Mouse (Mus musculus) midbrain, embryonic 11.5 days (tissue): ENCODE results near the gene Atxn3. TPM values are rescaled to one million over a fixed set of nuclear protein-coding genes. Genes with fewer than 3 reads are reported as not detected.
A peak's percentile ranks its signal among the peaks of the same experiment; 100 is the strongest.

Experiments used
- ATAC-seq: fragments of 200-750 bp; cut with Nextera tagmentation; 2 replicates; pipeline ENCODE4 v1.8.0; 2017; ENCODE audit warnings: moderate TSS enrichment, moderate library complexity; ENCODE audit not compliant: low FRiP score
- DNase-seq: peaks from one replicate; pipeline ENCODE4 v3.0.0; 2015; ENCODE audit warnings: low spot score; ENCODE audit errors: missing footprints
- H3K27ac ChIP-seq: fragments of 300-500 bp; sonication (generic); 2 replicates; pipeline ENCODE4 v1.5.1; 2014; ENCODE audit warnings: low read depth, low read length
- H3K27me3 ChIP-seq: fragments of 300-500 bp; sonication (generic); 2 replicates; pipeline ENCODE4 v1.6.1; 2014; ENCODE audit warnings: mild to moderate bottlenecking, low read length, moderate library complexity, mixed read lengths; ENCODE audit not compliant: control insufficient read depth, insufficient read depth
- H3K36me3 ChIP-seq: fragments of 300-500 bp; sonication (generic); 2 replicates; pipeline ENCODE4 v1.6.1; 2014; ENCODE audit warnings: mild to moderate bottlenecking, low read length, moderate library complexity, mixed read lengths; ENCODE audit not compliant: control insufficient read depth, insufficient read depth
- H3K4me1 ChIP-seq: fragments of 300-500 bp; sonication (generic); 2 replicates; pipeline ENCODE4 v1.6.1; 2014; ENCODE audit warnings: low read length; ENCODE audit not compliant: control insufficient read depth, insufficient read depth
- H3K4me2 ChIP-seq: fragments of 300-500 bp; sonication (generic); 2 replicates; pipeline ENCODE4 v1.6.1; 2014; ENCODE audit warnings: mild to moderate bottlenecking, moderate library complexity
- H3K4me3 ChIP-seq: fragments of 300-500 bp; sonication (generic); 2 replicates; pipeline ENCODE4 v1.5.1; 2014; ENCODE audit warnings: low read depth, low read length
- H3K9ac ChIP-seq: fragments of 300-500 bp; sonication (generic); 2 replicates; pipeline ENCODE4 v1.6.1; 2014; ENCODE audit warnings: low read length
- H3K9me3 ChIP-seq: fragments of 300-500 bp; sonication (generic); 2 replicates; pipeline ENCODE4 v1.6.1; 2016; ENCODE audit warnings: low read length; ENCODE audit not compliant: control insufficient read depth
- WGBS: fragments of 180-500 bp; shearing (Covaris S2); extraction: QIAGEN DNeasy Blood & Tissue Kit; methylation state at CpG from one replicate; pipeline ENCODE4 v1.1.7; 2014; 5-methylcytosine and 5-hydroxymethylcytosine counted together
- polyA plus RNA-seq: library from polyadenylated mRNA; unstranded; fragments of >200 nt; fragmentation: Nextera tagmentation; extraction: Ambion mirVana; gene quantifications from 2 replicates; pipeline ENCODE4 v1.2.1, GENCODE M21; 2014

Atxn3 gene
- 17.7 and 19.2 TPM in 2 replicates for polyA plus RNA-seq

DNA sequence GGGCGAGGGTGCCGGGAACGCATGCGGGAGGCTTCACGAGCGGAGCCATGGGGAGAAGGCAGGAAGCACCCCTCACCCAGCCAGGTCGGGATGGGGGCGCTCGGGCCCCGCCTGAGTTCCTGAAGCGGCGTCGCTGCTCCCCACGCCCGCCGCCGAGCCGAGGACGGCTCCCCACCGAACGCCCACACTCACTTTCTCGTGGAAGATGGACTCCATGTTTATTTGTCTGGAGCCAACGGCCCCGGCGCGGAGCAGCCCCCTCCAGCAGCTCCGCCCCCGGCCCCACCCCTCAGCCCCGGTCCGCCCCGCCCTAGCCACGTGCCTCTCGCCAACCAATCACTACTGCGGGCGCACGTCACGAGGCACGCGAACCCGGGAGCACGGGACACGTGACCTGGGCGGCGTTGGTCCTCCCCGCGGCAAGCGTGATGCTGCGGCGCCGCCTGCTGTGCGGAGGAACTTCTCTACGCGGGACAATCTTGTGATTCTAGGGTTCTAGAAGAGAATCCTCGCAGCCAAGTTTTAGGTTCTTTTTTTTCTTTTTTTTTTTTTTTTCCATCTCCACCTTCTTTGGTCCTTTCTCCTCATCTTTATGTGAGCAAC, at the start of gene Atxn3:
Gene Atxn3 (minus strand): TSS at position 305 of the 603 bp plus-strand sequence.
- peak within 1 kb of the TSS; percentile 92 for H3K9ac ChIP-seq
- no peaks in the 10 kb centered on the region for H3K27me3 ChIP-seq
- no peaks in the 10 kb centered on the region for H3K36me3 ChIP-seq
- peaks cover 6% of the 10 kb centered on the region; the same call in 1 of the 2 replicates for H3K4me1 ChIP-seq
- H3K27ac ChIP-seq: no peak within 1 kb of the TSS
- peak; percentile 99 for DNase-seq
- under 1% methylated on average over 53 of the region's 54 CpGs for WGBS
- peak within 1 kb of the TSS; percentile 85 for H3K4me3 ChIP-seq
- peak within 1 kb of the TSS; percentile 60 for H3K4me2 ChIP-seq
- ATAC-seq: peak; percentile 100
- no peaks in the 10 kb centered on the region for H3K9me3 ChIP-seq

DNA sequence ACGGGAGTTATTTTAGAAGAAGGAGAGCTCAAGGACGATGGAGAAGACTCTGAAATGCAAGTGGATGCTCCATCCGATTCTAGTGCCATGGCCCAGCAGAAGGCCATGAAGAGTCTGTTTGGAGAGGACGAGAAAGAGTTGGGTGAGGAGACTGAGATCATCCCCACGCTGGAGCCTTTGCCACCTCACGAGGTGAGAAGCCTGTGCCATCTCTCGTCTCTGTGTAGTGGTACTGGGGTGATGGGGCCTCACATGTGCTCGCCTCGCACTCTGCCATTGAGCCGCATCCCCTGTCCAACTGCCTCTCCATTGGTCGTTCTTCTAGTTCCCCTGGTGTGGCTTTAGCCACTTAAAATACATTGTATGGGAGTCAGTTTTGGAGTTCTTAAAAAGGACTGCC, 42.7 kb upstream of the Atxn3 start:
- no peak overlapping the region for H3K27ac ChIP-seq
- no peak for DNase-seq
- 91% methylated on average over 11 of the region's 11 CpGs for WGBS
- no peaks in the 10 kb centered on the region for H3K9me3 ChIP-seq
- H3K4me3 ChIP-seq: no peak overlapping the region
- no peak overlapping the region for H3K9ac ChIP-seq
- H3K4me2 ChIP-seq: no peak overlapping the region
- no peaks in the 10 kb centered on the region for H3K4me1 ChIP-seq
- no peak for ATAC-seq
- H3K27me3 ChIP-seq: no peaks in the 10 kb centered on the region
- H3K36me3 ChIP-seq: peaks cover 25% of the 10 kb centered on the region

DNA sequence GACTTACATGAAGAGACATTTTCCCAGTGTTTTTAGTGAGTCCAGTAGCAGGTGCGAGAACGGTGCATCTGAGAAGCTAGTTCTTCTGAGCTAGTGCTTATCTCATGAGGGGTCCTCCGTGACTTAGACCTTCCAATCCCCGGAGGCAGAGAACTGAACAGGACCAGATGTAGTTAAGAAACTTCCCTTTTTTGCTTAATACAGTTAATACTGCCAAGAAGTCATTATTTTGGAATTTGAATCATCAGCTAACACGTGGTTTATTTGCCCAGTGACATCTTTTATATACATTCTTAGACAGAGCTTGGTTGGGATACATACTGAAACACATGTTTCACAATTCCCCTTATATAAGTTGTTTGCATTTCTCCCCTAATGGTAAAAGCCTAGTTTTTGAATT, 40.9 kb upstream of the Atxn3 start:
- H3K9ac ChIP-seq: no peak overlapping the region
- no peaks in the 10 kb centered on the region for H3K27me3 ChIP-seq
- WGBS: 93% methylated on average over 5 of the region's 5 CpGs
- DNase-seq (no peak), ATAC-seq (no peak)
- H3K36me3 ChIP-seq: peaks cover 25% of the 10 kb centered on the region
- no peak overlapping the region for H3K27ac ChIP-seq
- no peak overlapping the region for H3K4me3 ChIP-seq
- no peaks in the 10 kb centered on the region for H3K9me3 ChIP-seq
- H3K4me2 ChIP-seq: no peak overlapping the region
- no peaks in the 10 kb centered on the region for H3K4me1 ChIP-seq

DNA sequence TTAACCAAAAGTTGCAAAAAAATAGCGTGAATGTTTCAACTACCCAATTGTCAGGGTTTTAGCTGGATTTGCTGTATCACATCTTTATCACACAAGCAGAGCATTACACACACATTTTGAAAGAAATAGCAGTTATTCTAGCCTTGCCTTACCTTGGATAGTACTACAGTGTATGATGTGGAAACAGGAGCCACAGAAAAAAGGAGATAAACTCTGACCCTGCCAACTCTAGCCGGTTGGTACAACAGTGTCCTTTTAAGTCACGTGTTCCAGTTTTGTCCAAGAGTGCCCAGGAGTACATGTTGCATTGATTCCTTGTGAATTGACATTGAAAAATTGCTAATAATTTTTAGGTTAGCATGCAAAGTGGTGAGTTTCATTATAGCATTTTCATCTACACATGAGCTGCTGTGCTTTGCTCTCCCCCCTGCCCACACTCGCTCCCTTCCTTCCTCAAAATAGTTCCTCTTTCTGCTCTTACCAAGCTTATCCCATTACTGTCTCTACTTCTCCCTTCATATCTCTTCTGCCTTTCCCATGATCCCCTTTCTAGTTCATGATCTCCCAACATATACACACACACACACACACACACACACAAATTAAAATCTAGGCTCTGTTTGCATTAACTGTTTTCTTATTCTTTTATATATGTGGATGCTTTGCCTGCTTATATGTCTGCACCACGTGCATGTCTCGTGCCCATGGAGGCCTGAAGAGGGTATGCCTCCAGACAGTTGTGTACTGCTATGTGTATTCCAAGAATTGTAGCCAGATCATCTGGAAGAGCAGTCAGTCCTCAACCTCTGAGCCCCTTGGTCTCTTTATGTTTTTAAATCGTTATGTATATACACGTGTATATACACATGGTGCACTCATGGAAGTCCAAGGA, 36.8 kb upstream of the Atxn3 start:
- H3K4me2 ChIP-seq: no peak overlapping the region
- H3K4me3 ChIP-seq: no peak overlapping the region
- H3K27ac ChIP-seq: no peak overlapping the region
- ATAC-seq: no peak
- no peak for DNase-seq
- H3K27me3 ChIP-seq: no peaks in the 10 kb centered on the region
- no peaks in the 10 kb centered on the region for H3K4me1 ChIP-seq
- 94% methylated on average over 8 of the region's 8 CpGs for WGBS
- H3K9me3 ChIP-seq: no peaks in the 10 kb centered on the region
- no peak overlapping the region for H3K9ac ChIP-seq
- H3K36me3 ChIP-seq: peaks cover 41% of the 10 kb centered on the region

DNA sequence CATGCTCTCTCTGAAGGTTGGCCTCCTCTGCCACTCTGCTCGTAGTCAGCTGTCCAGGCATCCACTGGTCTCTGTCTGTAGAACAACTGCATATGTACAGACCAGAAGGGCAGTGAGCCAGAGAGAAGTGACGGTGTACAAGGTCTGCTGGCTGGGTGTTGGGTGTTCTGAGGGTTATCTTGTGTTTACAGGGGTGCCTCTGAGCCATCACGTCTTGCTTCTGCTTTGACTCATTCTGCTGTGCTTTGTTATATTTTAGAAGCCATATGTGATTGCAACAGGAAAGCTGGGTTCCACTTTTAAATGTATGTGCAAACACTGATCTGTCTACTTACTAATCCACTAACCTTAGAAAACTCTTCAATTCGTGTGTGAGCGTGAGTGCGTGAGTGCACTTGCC, 29.6 kb upstream of the Atxn3 start:
- DNase-seq: no peak
- Histone ChIP-seq H3K27ac (no peak overlapping the region), H3K27me3 (no peaks in the 10 kb centered on the region), H3K4me2 (no peak overlapping the region), H3K9ac (no peak overlapping the region), H3K4me3 (no peak overlapping the region), H3K36me3 (peaks cover 37% of the 10 kb centered on the region), H3K4me1 (no peaks in the 10 kb centered on the region), H3K9me3 (no peaks in the 10 kb centered on the region)
- 94% methylated on average over 6 of the region's 6 CpGs for WGBS
- ATAC-seq: no peak

DNA sequence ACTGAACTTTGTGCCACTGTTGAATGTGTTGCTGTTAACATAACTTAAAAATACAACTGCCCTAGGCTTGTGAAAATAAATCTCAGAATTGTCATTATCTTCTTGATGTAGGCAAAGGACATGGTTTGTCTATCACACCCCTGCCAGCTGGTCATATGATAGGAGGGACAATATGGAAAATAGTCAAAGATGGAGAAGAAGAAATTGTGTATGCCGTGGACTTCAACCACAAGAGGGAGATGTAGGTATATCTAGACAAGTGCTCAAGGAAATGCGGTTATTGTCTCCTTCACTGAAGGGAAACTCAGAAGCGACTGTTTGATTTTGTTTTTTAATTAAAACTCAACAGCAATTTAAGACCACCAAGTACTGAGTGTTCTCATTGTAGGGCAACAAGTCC, 27.1 kb upstream of the Atxn3 start:
- Histone ChIP-seq H3K9ac (no peak overlapping the region), H3K9me3 (no peaks in the 10 kb centered on the region), H3K4me3 (no peak overlapping the region), H3K36me3 (peaks cover 18% of the 10 kb centered on the region; the same call in 1 of the 2 replicates), H3K4me2 (no peak overlapping the region), H3K4me1 (no peaks in the 10 kb centered on the region), H3K27me3 (no peaks in the 10 kb centered on the region), H3K27ac (no peak overlapping the region)
- 83% methylated on average over 3 of the region's 3 CpGs for WGBS
- ATAC-seq: no peak
- no peak for DNase-seq

DNA sequence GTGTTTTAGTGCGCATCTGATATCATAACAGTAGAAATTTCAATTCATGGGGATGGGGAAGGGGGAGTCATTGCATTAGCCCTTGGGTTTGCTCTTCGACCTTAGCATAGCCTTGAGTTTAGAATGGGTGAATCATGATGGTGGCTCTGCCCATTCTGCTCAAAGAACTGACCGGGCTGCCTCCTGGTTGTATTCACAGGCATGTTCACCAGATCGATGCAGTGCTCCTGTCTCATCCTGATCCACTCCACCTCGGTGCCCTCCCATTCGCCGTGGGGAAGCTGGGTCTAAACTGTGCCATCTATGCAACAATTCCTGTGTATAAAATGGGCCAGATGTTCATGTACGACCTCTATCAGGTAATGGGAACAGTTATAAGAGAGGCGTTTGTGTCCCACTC, 24.9 kb upstream of the Atxn3 start:
- Histone ChIP-seq H3K4me2 (no peak overlapping the region), H3K27ac (no peak overlapping the region), H3K36me3 (peaks cover 7% of the 10 kb centered on the region; the same call in 1 of the 2 replicates), H3K4me3 (no peak overlapping the region), H3K4me1 (no peaks in the 10 kb centered on the region), H3K9me3 (no peaks in the 10 kb centered on the region), H3K27me3 (no peaks in the 10 kb centered on the region), H3K9ac (no peak overlapping the region)
- 94% methylated on average over 9 of the region's 9 CpGs for WGBS
- DNase-seq: no peak
- no peak for ATAC-seq

DNA sequence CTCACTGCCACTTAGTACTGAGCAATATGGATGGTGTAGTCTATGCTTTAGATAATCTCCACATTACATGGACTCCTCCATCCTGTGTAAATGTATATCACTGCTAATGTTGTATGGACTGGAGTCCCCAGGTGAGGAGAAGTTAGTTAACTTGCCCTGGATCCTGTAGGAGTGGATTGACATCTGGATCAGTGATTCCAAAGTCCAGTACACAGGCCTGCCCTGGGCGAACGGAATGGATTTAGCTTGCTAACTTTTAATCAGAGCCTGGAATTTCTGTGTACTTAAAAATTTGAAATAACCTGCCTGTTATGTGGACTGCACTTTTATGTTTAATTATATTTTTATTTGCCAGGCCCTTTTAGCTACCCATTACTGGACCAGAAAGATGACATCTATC, 23.5 kb upstream of the Atxn3 start:
- no peak overlapping the region for H3K27ac ChIP-seq
- WGBS: 93% methylated on average over 2 of the region's 2 CpGs
- H3K4me3 ChIP-seq: no peak overlapping the region
- DNase-seq (no peak), ATAC-seq (no peak)
- no peaks in the 10 kb centered on the region for H3K9me3 ChIP-seq
- no peak overlapping the region for H3K4me2 ChIP-seq
- H3K27me3 ChIP-seq: no peaks in the 10 kb centered on the region
- H3K4me1 ChIP-seq: peaks cover 9% of the 10 kb centered on the region
- no peak overlapping the region for H3K9ac ChIP-seq
- H3K36me3 ChIP-seq: peaks cover 3% of the 10 kb centered on the region; the same call in 1 of the 2 replicates

DNA sequence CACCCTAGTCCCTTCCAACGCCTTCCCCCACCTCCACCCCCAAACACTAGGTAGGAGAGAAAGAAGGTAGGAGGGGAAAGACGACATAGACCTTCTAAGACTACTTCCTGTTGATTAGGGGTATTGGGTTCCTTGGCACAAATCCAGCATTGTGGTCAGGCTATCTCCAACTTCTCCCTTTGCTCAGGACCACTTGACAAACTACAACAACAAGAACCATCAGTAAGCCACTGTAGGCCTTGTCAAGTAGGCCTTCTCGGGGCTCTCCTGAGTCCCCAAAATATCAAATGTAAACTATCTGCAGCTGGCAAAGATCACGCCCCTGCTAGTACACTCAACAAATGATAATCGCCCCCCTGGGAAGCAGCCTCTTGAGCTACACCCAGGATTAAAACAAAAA, 22.2 kb upstream of the Atxn3 start:
- Histone ChIP-seq H3K9me3 (no peaks in the 10 kb centered on the region), H3K4me3 (no peak overlapping the region), H3K27me3 (no peaks in the 10 kb centered on the region), H3K36me3 (peaks cover 3% of the 10 kb centered on the region; the same call in 1 of the 2 replicates), H3K4me2 (no peak overlapping the region), H3K27ac (no peak overlapping the region), H3K4me1 (peaks cover 9% of the 10 kb centered on the region), H3K9ac (no peak overlapping the region)
- 86% methylated on average over 5 of the region's 5 CpGs for WGBS
- ATAC-seq: no peak
- DNase-seq: no peak
